Mouse (Mus musculus): ENCODE measurements at regions not wholly inside any gene's neighbourhood (a gene's known extent, or its start where the extent isn't known, plus 50 kb on each side); places are given as distances from the start of the nearest gene placed in this dataset.

- H3K4me3 ChIP-seq (ENCODE audit: insufficient read depth, low read length): no peak overlapping the region
- H3K27ac ChIP-seq (ENCODE audit: insufficient read depth, low read length): no peak overlapping the region
- TF ChIP-seq POLR2A (IDR thresholded peaks at IDR 0.05; ENCODE audit: extremely low read depth, insufficient read depth, low read length) (no peak), CTCF (IDR thresholded peaks at IDR 0.05; ENCODE audit: extremely low read depth, insufficient read depth, low read length) (no peak)
- no peaks in the 10 kb centered on the region for H3K4me1 ChIP-seq (ENCODE audit: control insufficient read depth, insufficient read depth, low read length)
These were observed 62.1 kb upstream of the Ifngr1 start for GRCm38 (mm10) chr10:19529655-19530054.

- no peak overlapping the region for H3K4me3 ChIP-seq (ENCODE audit: insufficient read depth, low read length)
- H3K4me1 ChIP-seq (ENCODE audit: control insufficient read depth, insufficient read depth, low read length): no peaks in the 10 kb centered on the region
- no peak overlapping the region for H3K27ac ChIP-seq (ENCODE audit: insufficient read depth, low read length)
- TF ChIP-seq POLR2A (IDR thresholded peaks at IDR 0.05; ENCODE audit: extremely low read depth, insufficient read depth, low read length): no peak
- TF ChIP-seq CTCF (IDR thresholded peaks at IDR 0.05; ENCODE audit: extremely low read depth, insufficient read depth, low read length): no peak
These were observed 61.7 kb upstream of the Ifngr1 start for GRCm38 (mm10) chr10:19530056-19530455.

GRCm38 (mm10) chr10:19531452-19531851, 60.3 kb upstream of the Ifngr1 start:
- no peak overlapping the region for H3K4me3 ChIP-seq (ENCODE audit: insufficient read depth, low read length)
- H3K4me1 ChIP-seq (ENCODE audit: control insufficient read depth, insufficient read depth, low read length): no peaks in the 10 kb centered on the region
- TF ChIP-seq CTCF (IDR thresholded peaks at IDR 0.05; ENCODE audit: extremely low read depth, insufficient read depth, low read length): no peak
- no peak overlapping the region for H3K27ac ChIP-seq (ENCODE audit: insufficient read depth, low read length)

- Histone ChIP-seq H3K4me3 (ENCODE audit: insufficient read depth, low read length) (no peak overlapping the region), H3K4me1 (ENCODE audit: control insufficient read depth, insufficient read depth, low read length) (no peaks in the 10 kb centered on the region), H3K27ac (ENCODE audit: insufficient read depth, low read length) (no peak overlapping the region)
- TF ChIP-seq POLR2A (IDR thresholded peaks at IDR 0.05; ENCODE audit: extremely low read depth, insufficient read depth, low read length) (no peak), CTCF (IDR thresholded peaks at IDR 0.05; ENCODE audit: extremely low read depth, insufficient read depth, low read length) (no peak)
These were observed 59.0 kb upstream of the Ifngr1 start for GRCm38 (mm10) chr10:19532790-19533189.

- no peak for TF ChIP-seq CTCF (IDR thresholded peaks at IDR 0.05; ENCODE audit: extremely low read depth, insufficient read depth, low read length)
- no peak overlapping the region for H3K27ac ChIP-seq (ENCODE audit: insufficient read depth, low read length)
- no peak overlapping the region for H3K4me3 ChIP-seq (ENCODE audit: insufficient read depth, low read length)
- no peaks in the 10 kb centered on the region for H3K4me1 ChIP-seq (ENCODE audit: control insufficient read depth, insufficient read depth, low read length)
These were observed 57.9 kb upstream of the Ifngr1 start for GRCm38 (mm10) chr10:19533846-19534245.

Measured in cortical plate, adult 2 months (tissue).